Mouse (Mus musculus): ENCODE results near the gene Usp7. TPM values are rescaled to one million over a fixed set of nuclear protein-coding genes. Genes with fewer than 3 reads are reported as not detected.

The Usp7 gene
- polyA plus RNA-seq, 1 experiment, result 32.1 TPM

- no peak for TF ChIP-seq GATA1 (IDR thresholded peaks at IDR 0.05; ENCODE audit: low read length)
Observed at GRCm38 (mm10) chr16:8810399-8811127, 18.5 kb upstream of the Usp7 start.

- no peak for TF ChIP-seq GATA1 (IDR thresholded peaks at IDR 0.05; ENCODE audit: low read length)
Observed at GRCm38 (mm10) chr16:8806703-8807102, 14.6 kb upstream of the Usp7 start.

GRCm38 (mm10) chr16:8795906-8796305 lies 3.8 kb upstream of the Usp7 start:
- no peak for TF ChIP-seq GATA1 (IDR thresholded peaks at IDR 0.05; ENCODE audit: low read length)

GRCm38 (mm10) chr16:8794952-8795351 lies 2.8 kb upstream of the Usp7 start:
- no peak for TF ChIP-seq GATA1 (IDR thresholded peaks at IDR 0.05; ENCODE audit: low read length)

- TF ChIP-seq GATA1 (IDR thresholded peaks at IDR 0.05; ENCODE audit: low read length), result no peak
Observed at GRCm38 (mm10) chr16:8790886-8791285, 1.2 kb downstream of the Usp7 start.

- no peak for TF ChIP-seq GATA1 (IDR thresholded peaks at IDR 0.05; ENCODE audit: low read length)
Observed at GRCm38 (mm10) chr16:8784753-8785152, 7.4 kb downstream of the Usp7 start.

- TF ChIP-seq GATA1 (IDR thresholded peaks at IDR 0.05; ENCODE audit: low read length), result no peak
Observed at GRCm38 (mm10) chr16:8783198-8783913, 8.8 kb downstream of the Usp7 start.

- no peak for TF ChIP-seq GATA1 (IDR thresholded peaks at IDR 0.05; ENCODE audit: low read length)
Observed at GRCm38 (mm10) chr16:8781660-8782059, 10.4 kb downstream of the Usp7 start.

- no peak for TF ChIP-seq GATA1 (IDR thresholded peaks at IDR 0.05; ENCODE audit: low read length)
Observed at GRCm38 (mm10) chr16:8781191-8781590, 10.9 kb downstream of the Usp7 start.

- no peak for TF ChIP-seq GATA1 (IDR thresholded peaks at IDR 0.05; ENCODE audit: low read length)
Observed at GRCm38 (mm10) chr16:8780187-8780586, 11.9 kb downstream of the Usp7 start.

GRCm38 (mm10) chr16:8778697-8779096 lies 13.4 kb downstream of the Usp7 start:
- no peak for TF ChIP-seq GATA1 (IDR thresholded peaks at IDR 0.05; ENCODE audit: low read length)

- TF ChIP-seq GATA1 (IDR thresholded peaks at IDR 0.05; ENCODE audit: low read length), result no peak
Observed at GRCm38 (mm10) chr16:8777202-8777601, 14.9 kb downstream of the Usp7 start.

GRCm38 (mm10) chr16:8776634-8777033 lies 15.5 kb downstream of the Usp7 start:
- no peak for TF ChIP-seq GATA1 (IDR thresholded peaks at IDR 0.05; ENCODE audit: low read length)

- TF ChIP-seq GATA1 (IDR thresholded peaks at IDR 0.05; ENCODE audit: low read length), result no peak
Observed at GRCm38 (mm10) chr16:8771086-8771485, 21.0 kb downstream of the Usp7 start.

GRCm38 (mm10) chr16:8769466-8769865 lies 22.6 kb downstream of the Usp7 start:
- no peak for TF ChIP-seq GATA1 (IDR thresholded peaks at IDR 0.05; ENCODE audit: low read length)

GRCm38 (mm10) chr16:8769065-8769464 lies 23.0 kb downstream of the Usp7 start:
- TF ChIP-seq GATA1 (IDR thresholded peaks at IDR 0.05; ENCODE audit: low read length), result no peak

- TF ChIP-seq GATA1 (IDR thresholded peaks at IDR 0.05; ENCODE audit: low read length), result no peak
Observed at GRCm38 (mm10) chr16:8768588-8768987, 23.5 kb downstream of the Usp7 start.
